Mouse (Mus musculus) frontal cortex, postnatal 10 days (tissue): Measurements from ENCODE around the gene Rrp8.

Source experiments
- DNase-seq, 2 experiments: peaks; one replicate each; pipeline ENCODE4 v3.0.0; 2022; ENCODE audit warnings: low spot score in 2 of 2, mixed read lengths in 1 of 2

The Rrp8 gene

GRCm38 (mm10) chr7:105736911-105737521, at the start of gene Rrp8:
Gene Rrp8, minus strand, starts transcription at chr7:105737385.
- DNase-seq: no peak

GRCm38 (mm10) chr7:105786506-105787284, 49.5 kb upstream of the Rrp8 start:
- DNase-seq: no peak

- DNase-seq: no peak
These were observed 47.4 kb upstream of the Rrp8 start for GRCm38 (mm10) chr7:105784556-105784955.

- DNase-seq: no peak
These were observed 46.7 kb upstream of the Rrp8 start for GRCm38 (mm10) chr7:105783861-105784260.

GRCm38 (mm10) chr7:105778553-105779265, 41.5 kb upstream of the Rrp8 start:
- no peak for DNase-seq

GRCm38 (mm10) chr7:105777797-105778552, 40.8 kb upstream of the Rrp8 start:
- no peak for DNase-seq

- no peak for DNase-seq
These were observed 40.1 kb upstream of the Rrp8 start for GRCm38 (mm10) chr7:105777316-105777715.

GRCm38 (mm10) chr7:105776026-105776425, 38.8 kb upstream of the Rrp8 start:
- no peak for DNase-seq

GRCm38 (mm10) chr7:105774661-105775060, 37.5 kb upstream of the Rrp8 start:
- no peak for DNase-seq

GRCm38 (mm10) chr7:105773041-105773440, 35.9 kb upstream of the Rrp8 start:
- DNase-seq: no peak

- DNase-seq: no peak
These were observed 35.1 kb upstream of the Rrp8 start for GRCm38 (mm10) chr7:105772331-105772730.

- DNase-seq: no peak
These were observed 32.8 kb upstream of the Rrp8 start for GRCm38 (mm10) chr7:105769959-105770358.

- no peak for DNase-seq
These were observed 30.6 kb upstream of the Rrp8 start for GRCm38 (mm10) chr7:105767729-105768165.

GRCm38 (mm10) chr7:105764331-105764730, 27.1 kb upstream of the Rrp8 start:
- no peak for DNase-seq

- DNase-seq: no peak
These were observed 25.5 kb upstream of the Rrp8 start for GRCm38 (mm10) chr7:105762517-105763270.

GRCm38 (mm10) chr7:105761813-105762484, 24.8 kb upstream of the Rrp8 start:
- DNase-seq: no peak

GRCm38 (mm10) chr7:105753281-105753680, 16.1 kb upstream of the Rrp8 start:
- DNase-seq: no peak

- no peak for DNase-seq
These were observed 15.5 kb upstream of the Rrp8 start for GRCm38 (mm10) chr7:105752716-105753115.

GRCm38 (mm10) chr7:105751491-105752433, 14.6 kb upstream of the Rrp8 start, which contains the start of gene Tpp1:
Gene Tpp1, minus strand, starts transcription at chr7:105752235.
- peak; percentile 90 to 94 for DNase-seq
